Mouse (Mus musculus): ENCODE measurements around the gene Lck. TPM values are rescaled to one million over a fixed set of nuclear protein-coding genes. Genes with fewer than 3 reads are reported as not detected.
A peak's percentile ranks its signal among the peaks of the same experiment; 100 is the strongest.

Lck gene
- polyA plus RNA-seq, 1 experiment from 2014 or later: 7.9 TPM

- Histone ChIP-seq H3K9ac (ENCODE audit: low read length) (peak within 1 kb of the TSS; percentile 99), H3K27me3 (replicated peaks; ENCODE audit: control insufficient read depth, insufficient read depth, low read length) (no peaks in the 10 kb centered on the region), H3K9me3 (ENCODE audit: control insufficient read depth, low read length) (no peaks in the 10 kb centered on the region), H3K4me1 (replicated peaks; ENCODE audit: control insufficient read depth, insufficient read depth, low read length) (0 out of 2 replicates have a peak, but pooled peaks cover 15% of the 10 kb centered on the region), H3K36me3 (ENCODE audit: control insufficient read depth, insufficient read depth, low read length) (peaks cover 29% of the 10 kb centered on the region), H3K4me2 (ENCODE audit: low read length) (peak within 1 kb of the TSS; percentile 59), H3K27ac (ENCODE audit: low read depth) (peak within 1 kb of the TSS; percentile 95), H3K4me3 (ENCODE audit: low read depth, low read length) (peak within 1 kb of the TSS; percentile 80)
- WGBS: 6% methylated on average over 47 of the region's 47 CpGs
- DNase-seq (ENCODE audit: low spot score) (peak; percentile 93), ATAC-seq (replicated peaks; ENCODE audit: low FRiP score, low TSS enrichment, low read depth) (peak; percentile 85)
Observed at GRCm38 (mm10) chr4:129513086-129513767, 60.2 kb downstream of the Lck start, which contains the start of gene Marcksl1. TSS of gene Marcksl1 (plus strand) at chr4:129513581.

- Histone ChIP-seq H3K4me3 (ENCODE audit: low read depth, low read length) (no peak overlapping the region), H3K27ac (ENCODE audit: low read depth) (no peak overlapping the region; the same call in 1 of the 2 replicates), H3K4me2 (ENCODE audit: low read length) (no peak overlapping the region), H3K4me1 (replicated peaks; ENCODE audit: control insufficient read depth, insufficient read depth, low read length) (0 out of 2 replicates have a peak, but pooled peaks cover 15% of the 10 kb centered on the region), H3K9ac (ENCODE audit: low read length) (no peak overlapping the region), H3K27me3 (replicated peaks; ENCODE audit: control insufficient read depth, insufficient read depth, low read length) (no peaks in the 10 kb centered on the region), H3K36me3 (ENCODE audit: control insufficient read depth, insufficient read depth, low read length) (peaks cover 13% of the 10 kb centered on the region; the same call in 1 of the 2 replicates), H3K9me3 (ENCODE audit: control insufficient read depth, low read length) (no peaks in the 10 kb centered on the region)
- 49% methylated on average over 6 of the region's 6 CpGs for WGBS
- DNase-seq (ENCODE audit: low spot score): no peak
- no peak for ATAC-seq (replicated peaks; ENCODE audit: low FRiP score, low TSS enrichment, low read depth)
Observed at GRCm38 (mm10) chr4:129511413-129512096, 61.9 kb downstream of the Lck start.

GRCm38 (mm10) chr4:129510723-129511412 lies 62.6 kb downstream of the Lck start:
- ATAC-seq (replicated peaks; ENCODE audit: low FRiP score, low TSS enrichment, low read depth) (no peak), DNase-seq (ENCODE audit: low spot score) (no peak)
- Histone ChIP-seq H3K27ac (ENCODE audit: low read depth) (peak overlapping the region; percentile 6; the same call in 1 of the 2 replicates), H3K4me1 (replicated peaks; ENCODE audit: control insufficient read depth, insufficient read depth, low read length) (0 out of 2 replicates have a peak, but pooled peaks cover 14% of the 10 kb centered on the region), H3K36me3 (ENCODE audit: control insufficient read depth, insufficient read depth, low read length) (0 out of 2 replicates have a peak, but pooled peaks cover 9% of the 10 kb centered on the region), H3K4me3 (ENCODE audit: low read depth, low read length) (no peak overlapping the region), H3K9ac (ENCODE audit: low read length) (no peak overlapping the region), H3K4me2 (ENCODE audit: low read length) (no peak overlapping the region), H3K9me3 (ENCODE audit: control insufficient read depth, low read length) (no peaks in the 10 kb centered on the region), H3K27me3 (replicated peaks; ENCODE audit: control insufficient read depth, insufficient read depth, low read length) (no peaks in the 10 kb centered on the region)
- WGBS: 67% methylated on average over 6 of the region's 6 CpGs

- no peak for DNase-seq (ENCODE audit: low spot score)
- ATAC-seq (replicated peaks; ENCODE audit: low FRiP score, low TSS enrichment, low read depth): no peak
- 0 out of 2 replicates have a peak, but pooled peaks cover 7% of the 10 kb centered on the region for H3K4me1 ChIP-seq (replicated peaks; ENCODE audit: control insufficient read depth, insufficient read depth, low read length)
- H3K4me3 ChIP-seq (ENCODE audit: low read depth, low read length): no peak overlapping the region
- H3K36me3 ChIP-seq (ENCODE audit: control insufficient read depth, insufficient read depth, low read length): no peaks in the 10 kb centered on the region
- 67% methylated on average over 3 of the region's 3 CpGs for WGBS
- H3K4me2 ChIP-seq (ENCODE audit: low read length): no peak overlapping the region
- H3K9me3 ChIP-seq (ENCODE audit: control insufficient read depth, low read length): no peaks in the 10 kb centered on the region
- no peaks in the 10 kb centered on the region for H3K27me3 ChIP-seq (replicated peaks; ENCODE audit: control insufficient read depth, insufficient read depth, low read length)
- no peak overlapping the region for H3K9ac ChIP-seq (ENCODE audit: low read length)
- H3K27ac ChIP-seq (ENCODE audit: low read depth): no peak overlapping the region
Observed at GRCm38 (mm10) chr4:129509650-129510049, 63.8 kb downstream of the Lck start.

- ATAC-seq (replicated peaks; ENCODE audit: low FRiP score, low TSS enrichment, low read depth) (no peak), DNase-seq (ENCODE audit: low spot score) (no peak)
- Histone ChIP-seq H3K27me3 (replicated peaks; ENCODE audit: control insufficient read depth, insufficient read depth, low read length) (no peaks in the 10 kb centered on the region), H3K4me3 (ENCODE audit: low read depth, low read length) (no peak overlapping the region), H3K9ac (ENCODE audit: low read length) (no peak overlapping the region), H3K36me3 (ENCODE audit: control insufficient read depth, insufficient read depth, low read length) (no peaks in the 10 kb centered on the region), H3K4me1 (replicated peaks; ENCODE audit: control insufficient read depth, insufficient read depth, low read length) (0 out of 2 replicates have a peak, but pooled peaks cover 7% of the 10 kb centered on the region), H3K9me3 (ENCODE audit: control insufficient read depth, low read length) (no peaks in the 10 kb centered on the region), H3K27ac (ENCODE audit: low read depth) (no peak overlapping the region), H3K4me2 (ENCODE audit: low read length) (no peak overlapping the region)
- 52% methylated on average over 15 of the region's 15 CpGs for WGBS
Observed at GRCm38 (mm10) chr4:129508834-129509600, 64.4 kb downstream of the Lck start.

GRCm38 (mm10) chr4:129508237-129508515 lies 65.3 kb downstream of the Lck start:
- Histone ChIP-seq H3K27ac (ENCODE audit: low read depth) (no peak overlapping the region), H3K36me3 (ENCODE audit: control insufficient read depth, insufficient read depth, low read length) (no peaks in the 10 kb centered on the region), H3K4me2 (ENCODE audit: low read length) (no peak overlapping the region), H3K4me1 (replicated peaks; ENCODE audit: control insufficient read depth, insufficient read depth, low read length) (0 out of 2 replicates have a peak, but pooled peaks cover 7% of the 10 kb centered on the region), H3K9me3 (ENCODE audit: control insufficient read depth, low read length) (no peaks in the 10 kb centered on the region), H3K9ac (ENCODE audit: low read length) (no peak overlapping the region), H3K4me3 (ENCODE audit: low read depth, low read length) (no peak overlapping the region), H3K27me3 (replicated peaks; ENCODE audit: control insufficient read depth, insufficient read depth, low read length) (no peaks in the 10 kb centered on the region)
- DNase-seq (ENCODE audit: low spot score) (no peak), ATAC-seq (replicated peaks; ENCODE audit: low FRiP score, low TSS enrichment, low read depth) (no peak)
- WGBS: 58% methylated on average over 3 of the region's 3 CpGs

- peaks cover 7% of the 10 kb centered on the region; the same call in 1 of the 2 replicates for H3K4me1 ChIP-seq (replicated peaks; ENCODE audit: control insufficient read depth, insufficient read depth, low read length)
- H3K9ac ChIP-seq (ENCODE audit: low read length): no peak overlapping the region
- no peaks in the 10 kb centered on the region for H3K27me3 ChIP-seq (replicated peaks; ENCODE audit: control insufficient read depth, insufficient read depth, low read length)
Observed at GRCm38 (mm10) chr4:129507434-129508236, 65.8 kb downstream of the Lck start.

More at GRCm38 (mm10) chr4:129507434-129508236, 65.8 kb downstream of the Lck start:
- H3K36me3 ChIP-seq (ENCODE audit: control insufficient read depth, insufficient read depth, low read length): no peaks in the 10 kb centered on the region
- 58% methylated on average over 9 of the region's 10 CpGs for WGBS
- no peak overlapping the region for H3K4me3 ChIP-seq (ENCODE audit: low read depth, low read length)
- no peaks in the 10 kb centered on the region for H3K9me3 ChIP-seq (ENCODE audit: control insufficient read depth, low read length)
- H3K27ac ChIP-seq (ENCODE audit: low read depth): no peak overlapping the region
- no peak for DNase-seq (ENCODE audit: low spot score)
- no peak for ATAC-seq (replicated peaks; ENCODE audit: low FRiP score, low TSS enrichment, low read depth)
- no peak overlapping the region for H3K4me2 ChIP-seq (ENCODE audit: low read length)

Measured in intestine, embryonic 14.5 days (tissue).